Mouse (Mus musculus) erythroblast, embryonic 14.5 days (primary cell): ENCODE measurements around the gene Yif1a. TPM values are rescaled to one million over a fixed set of nuclear protein-coding genes. Genes with fewer than 3 reads are reported as not detected.
"Not testable (repeated sequence)": the region's sequence is repeated elsewhere in the genome, so short reads cannot be mapped to it uniquely, and the experiment has no call there.

Experiments used
- H3K27me3 ChIP-seq: 2 replicates; pipeline ENCODE4 v1.6.1; 2012; ENCODE audit warnings: inconsistent platforms; ENCODE audit not compliant: control insufficient read depth
- H3K36me3 ChIP-seq: 2 replicates; pipeline ENCODE4 v1.6.1; 2012; ENCODE audit warnings: mild to moderate bottlenecking, inconsistent platforms; ENCODE audit not compliant: control insufficient read depth
- H3K4me1 ChIP-seq: 2 replicates; pipeline ENCODE4 v1.6.1; 2012; ENCODE audit warnings: inconsistent platforms; ENCODE audit not compliant: control insufficient read depth
- H3K4me3 ChIP-seq: replicated peaks from 2 replicates; pipeline ENCODE3; 2012; ENCODE audit warnings: moderate library complexity, mild to moderate bottlenecking, inconsistent platforms
- H3K9me3 ChIP-seq: 2 replicates; pipeline ENCODE4 v1.6.1; 2012; ENCODE audit warnings: low read length, inconsistent platforms, mixed read lengths; ENCODE audit not compliant: control insufficient read depth
- GATA1 ChIP-seq: IDR thresholded peaks from 2 replicates; pipeline ENCODE4 v1.6.1; 2012; ENCODE audit warnings: low read length, inconsistent platforms, mixed read lengths
- TAL1 ChIP-seq: IDR thresholded peaks from 3 replicates; pipeline ENCODE4 v1.6.1; 2012; ENCODE audit warnings: low read length, inconsistent platforms, mixed read lengths
- polyA plus RNA-seq: library from polyadenylated mRNA; stranded (reverse); fragments of >175 nt; gene quantifications from 2 replicates; pipeline ENCODE4 v1.2.3, GENCODE M21; 2012

Gene Yif1a
- polyA plus RNA-seq, 1 experiment: 0.94 TPM

DNA sequence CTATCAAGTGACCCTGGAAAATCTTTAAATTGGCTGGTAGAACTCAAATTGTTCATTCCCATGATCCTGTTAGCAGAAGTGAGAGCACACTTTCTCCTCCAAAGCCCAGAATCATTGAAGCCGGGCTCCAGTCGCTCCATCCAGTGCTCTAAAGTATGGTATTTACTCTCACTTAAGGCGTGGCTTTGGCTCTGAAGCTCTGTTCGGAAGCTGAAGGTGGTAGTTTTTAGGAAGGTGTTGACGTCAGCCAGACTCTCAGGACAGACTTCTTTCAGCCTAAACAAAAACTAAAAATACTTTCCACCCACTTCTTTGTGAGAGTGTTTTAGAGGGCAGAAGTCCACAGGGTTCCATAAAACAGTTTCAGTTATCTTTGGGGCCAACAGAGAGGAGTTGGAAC lies 14.8 kb upstream of the Yif1a start:
- Histone ChIP-seq H3K4me3 (no peak overlapping the region), H3K9me3 (peaks cover 3% of the 10 kb centered on the region), H3K4me1 (peaks cover 49% of the 10 kb centered on the region), H3K27me3 (peaks cover 58% of the 10 kb centered on the region), H3K36me3 (no peaks in the 10 kb centered on the region)
- TF ChIP-seq TAL1 (no peak), GATA1 (no peak)

DNA sequence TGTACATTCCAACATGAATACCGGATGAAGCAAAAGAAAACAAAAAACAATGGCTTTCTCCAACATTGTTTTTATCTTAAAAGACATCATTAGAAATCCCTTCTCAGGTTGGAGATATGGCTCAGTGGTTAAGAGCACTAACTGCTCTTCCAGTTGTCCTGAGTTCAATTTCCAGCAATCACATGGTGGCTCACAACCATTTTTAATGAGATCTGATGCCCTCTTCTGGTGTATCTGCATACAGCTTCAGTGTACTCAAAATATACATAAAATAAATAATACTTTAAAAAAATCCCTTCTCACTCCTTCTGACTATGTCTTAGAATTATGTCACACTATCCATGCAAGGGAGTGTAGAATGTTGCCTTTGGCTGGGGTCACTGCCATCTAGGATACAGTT lies 9.1 kb upstream of the Yif1a start:
- H3K9me3 ChIP-seq: peaks cover 3% of the 10 kb centered on the region
- no peak overlapping the region for H3K4me3 ChIP-seq
- no peaks in the 10 kb centered on the region for H3K4me1 ChIP-seq
- TF ChIP-seq TAL1 (no peak), GATA1 (no peak)
- no peaks in the 10 kb centered on the region for H3K36me3 ChIP-seq
- peaks cover 72% of the 10 kb centered on the region for H3K27me3 ChIP-seq

DNA sequence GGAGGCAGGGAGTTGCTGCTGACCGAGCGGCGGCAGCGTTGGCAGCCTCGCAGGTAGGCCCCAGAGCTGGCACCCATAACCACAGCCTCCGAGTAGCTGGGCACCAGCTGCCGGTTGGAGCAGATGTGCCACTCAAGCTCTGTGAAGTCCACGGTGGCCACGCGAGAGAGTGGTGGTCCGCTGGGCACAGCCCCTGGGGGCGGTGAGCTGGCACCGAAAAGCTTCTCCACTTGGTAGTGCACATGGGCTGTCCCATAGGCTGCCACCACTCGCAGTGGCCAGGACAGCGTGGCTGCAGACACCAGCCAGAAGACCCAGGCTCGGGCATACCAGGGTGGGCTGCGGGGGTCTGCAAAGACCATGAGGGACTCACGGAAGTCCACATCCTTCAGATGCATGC lies 6.3 kb upstream of the Yif1a start:
- H3K9me3 ChIP-seq: peaks cover 4% of the 10 kb centered on the region; the same call in 1 of the 2 replicates
- H3K4me3 ChIP-seq: no peak overlapping the region
- H3K27me3 ChIP-seq: peaks cover 80% of the 10 kb centered on the region
- no peaks in the 10 kb centered on the region for H3K36me3 ChIP-seq
- TF ChIP-seq TAL1: no peak
- TF ChIP-seq GATA1: no peak
- peaks cover 15% of the 10 kb centered on the region for H3K4me1 ChIP-seq

DNA sequence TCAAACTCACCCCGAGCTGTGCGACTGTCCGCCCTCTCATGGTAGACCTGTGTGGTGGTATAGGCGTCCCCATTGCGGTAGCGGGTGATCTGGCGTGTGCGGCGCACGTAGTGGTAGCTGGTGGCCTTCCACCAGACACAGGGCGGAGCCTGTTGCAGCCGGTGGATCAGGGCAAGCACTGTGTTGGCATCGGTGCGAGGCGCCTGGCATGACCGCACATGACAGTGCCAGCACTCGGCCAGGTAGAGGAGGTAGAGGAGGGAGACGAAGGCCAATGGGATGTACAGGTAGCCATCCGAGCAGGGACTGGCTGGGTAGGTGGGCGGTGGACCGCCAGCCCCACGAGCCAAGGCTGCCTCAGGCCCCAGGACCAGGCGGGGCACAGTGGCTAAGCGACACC lies 5.7 kb upstream of the Yif1a start:
- H3K27me3 ChIP-seq: peaks cover 85% of the 10 kb centered on the region
- H3K4me1 ChIP-seq: peaks cover 21% of the 10 kb centered on the region
- no peak overlapping the region for H3K4me3 ChIP-seq
- TF ChIP-seq GATA1: no peak
- H3K36me3 ChIP-seq: no peaks in the 10 kb centered on the region
- H3K9me3 ChIP-seq: peaks cover 4% of the 10 kb centered on the region; the same call in 1 of the 2 replicates

DNA sequence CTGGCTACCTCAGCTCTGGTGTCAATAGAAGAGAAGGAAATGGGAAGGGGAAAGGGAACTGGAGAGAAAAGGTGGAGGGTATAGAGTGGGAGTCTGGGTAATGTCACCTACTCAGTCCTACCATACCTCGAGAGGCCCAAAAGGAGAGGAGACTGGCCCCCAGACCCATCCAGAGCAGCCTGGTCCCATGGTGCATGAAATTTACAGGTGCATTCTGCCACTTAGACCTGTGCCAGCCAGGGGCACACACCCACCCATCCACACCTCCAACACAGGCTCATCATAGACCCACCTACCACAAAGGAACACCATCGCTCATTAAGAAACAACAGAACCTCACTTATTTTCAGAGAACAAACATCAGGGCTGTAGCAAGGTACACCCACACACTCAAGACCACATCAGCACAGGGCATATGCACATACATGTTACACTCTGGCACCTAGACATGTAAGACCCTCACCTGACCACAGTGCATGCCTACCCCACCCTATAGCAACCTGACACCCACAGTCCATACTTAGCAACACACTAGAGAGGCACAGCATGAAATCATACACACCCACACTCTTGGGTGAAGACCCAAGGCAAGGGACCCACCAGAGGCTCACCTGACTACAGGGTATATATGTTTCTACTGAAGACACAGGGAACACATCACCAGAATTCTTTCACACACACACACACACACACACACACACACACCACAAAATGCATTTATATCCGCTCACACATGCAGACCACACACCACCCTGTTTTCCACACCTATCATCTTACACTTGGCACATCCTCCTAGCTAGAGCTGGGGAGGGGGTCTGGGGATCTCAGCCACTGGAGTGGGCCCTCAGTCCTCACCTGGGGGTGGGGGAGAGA lies 4.1 kb upstream of the Yif1a start:
- Histone ChIP-seq H3K27me3 (peaks cover 81% of the 10 kb centered on the region), H3K4me1 (peaks cover 35% of the 10 kb centered on the region), H3K36me3 (no peaks in the 10 kb centered on the region), H3K4me3 (no peak overlapping the region), H3K9me3 (peaks cover 4% of the 10 kb centered on the region; the same call in 1 of the 2 replicates)
- no peak for TF ChIP-seq TAL1
- no peak for TF ChIP-seq GATA1

DNA sequence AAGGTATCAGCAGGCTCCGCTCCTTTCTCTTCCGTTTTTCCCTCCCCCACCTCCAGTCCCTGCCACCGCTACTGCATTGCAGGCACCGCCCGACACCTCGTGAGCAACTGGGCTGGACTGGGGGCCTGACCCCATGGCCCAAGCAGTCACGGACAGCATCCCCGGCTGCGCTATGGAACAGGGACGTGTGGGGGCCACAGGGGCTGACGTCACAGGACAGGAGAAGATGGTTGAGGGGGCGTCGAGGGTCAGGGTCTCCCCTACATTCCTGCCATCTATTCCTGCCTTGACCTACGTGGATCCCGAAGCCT lies 3.5 kb upstream of the Yif1a start:
- Histone ChIP-seq H3K4me3 (peak overlapping the region; percentile 56), H3K27me3 (peaks cover 78% of the 10 kb centered on the region)
- TF ChIP-seq TAL1 (no peak), GATA1 (no peak)

DNA sequence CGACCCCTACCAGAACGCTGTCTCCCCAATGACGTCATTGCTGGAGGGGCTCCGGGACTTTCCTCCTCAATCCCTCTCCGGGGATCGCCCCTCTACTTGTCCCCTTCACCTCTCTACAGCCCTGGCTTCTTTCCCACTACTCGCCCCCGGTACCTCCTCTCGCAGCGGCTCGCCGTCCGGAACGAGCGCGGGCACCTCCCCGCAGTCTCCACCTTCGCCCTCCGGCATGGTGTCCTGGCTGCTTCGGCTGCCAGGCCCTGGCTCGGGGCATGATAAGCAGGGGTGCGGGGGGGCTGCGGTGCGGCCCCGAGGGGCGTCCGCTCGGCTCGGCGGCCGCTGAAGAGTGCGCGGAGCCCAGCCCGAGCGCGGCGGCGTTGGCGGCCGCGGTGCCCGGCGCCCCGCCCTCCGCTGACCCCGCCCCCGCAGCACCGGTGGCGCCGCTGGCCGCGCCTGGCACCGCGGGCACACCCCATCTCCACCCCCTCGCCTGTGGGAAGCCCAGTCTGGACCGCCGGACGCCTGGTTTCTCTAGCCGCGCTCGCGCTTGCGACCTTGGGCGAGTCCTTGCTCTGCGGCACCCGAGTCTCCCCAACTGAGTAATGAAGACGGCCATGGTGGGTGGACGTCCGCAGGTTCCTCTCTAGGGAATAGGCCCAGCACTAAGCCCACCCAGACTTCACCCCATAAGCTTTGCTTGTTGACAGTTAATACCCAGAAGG lies 3.0 kb upstream of the Yif1a start, which contains the start of gene Tmem151a:
Gene Tmem151a (minus strand): TSS at position 387 of the 719 bp plus-strand sequence.
- H3K27me3 ChIP-seq: peaks cover 72% of the 10 kb centered on the region
- H3K4me3 ChIP-seq: peak within 1 kb of the TSS; percentile 56
- peaks cover 42% of the 10 kb centered on the region for H3K4me1 ChIP-seq
- H3K9me3 ChIP-seq: peaks cover 4% of the 10 kb centered on the region; the same call in 1 of the 2 replicates
- TF ChIP-seq TAL1 (no peak), GATA1 (no peak)
- peaks cover 6% of the 10 kb centered on the region for H3K36me3 ChIP-seq

More for the DNA sequence above, 3.5 kb upstream of the Yif1a start:
- H3K9me3 ChIP-seq: peaks cover 4% of the 10 kb centered on the region; the same call in 1 of the 2 replicates
- peaks cover 4% of the 10 kb centered on the region for H3K36me3 ChIP-seq
- peaks cover 41% of the 10 kb centered on the region for H3K4me1 ChIP-seq

DNA sequence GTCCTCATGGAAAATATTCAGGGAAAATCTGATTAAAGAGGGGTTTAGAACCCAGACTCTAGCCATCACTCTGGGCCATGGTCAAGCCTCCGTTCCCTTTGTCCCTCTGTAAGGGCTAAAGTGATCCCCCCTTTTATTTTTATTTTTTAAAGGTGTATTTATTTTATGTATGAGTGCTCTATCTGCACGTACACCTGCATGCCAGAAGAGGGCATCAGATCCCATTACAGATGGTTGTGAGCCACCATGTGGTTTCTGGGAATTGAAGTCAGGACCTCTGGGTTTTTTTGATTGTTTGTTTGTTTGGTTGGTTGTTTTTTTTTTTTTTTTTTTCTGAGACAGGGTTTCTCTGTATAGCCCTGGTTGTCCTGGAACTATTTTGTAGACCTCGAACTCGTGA lies 1.8 kb upstream of the Yif1a start:
- not testable (repeated sequence) for H3K9me3 ChIP-seq, H3K4me3 ChIP-seq
- peaks cover 60% of the 10 kb centered on the region for H3K27me3 ChIP-seq
- peaks cover 42% of the 10 kb centered on the region for H3K4me1 ChIP-seq
- peaks cover 19% of the 10 kb centered on the region for H3K36me3 ChIP-seq

DNA sequence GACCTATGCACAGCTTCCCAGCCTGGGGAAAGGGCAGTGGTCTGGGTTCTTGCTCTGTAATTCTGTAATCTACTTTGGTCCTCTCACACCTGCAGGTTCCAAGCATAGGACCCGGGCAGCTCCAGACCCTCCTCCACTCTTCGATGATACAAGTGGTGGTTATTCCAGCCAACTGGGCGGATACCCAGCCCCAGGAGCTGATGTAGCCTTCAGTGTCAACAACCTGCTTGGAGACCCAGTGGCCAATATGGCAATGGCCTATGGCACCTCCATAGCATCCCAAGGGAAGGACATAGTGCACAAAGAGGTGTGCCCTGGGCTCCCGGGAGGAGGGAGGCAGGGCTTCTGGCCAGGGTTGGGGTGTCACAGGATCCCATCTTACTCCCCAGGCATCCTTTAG lies 986 bp downstream of the Yif1a start:
- H3K4me1 ChIP-seq: peaks cover 51% of the 10 kb centered on the region
- H3K9me3 ChIP-seq: peaks cover 4% of the 10 kb centered on the region; the same call in 1 of the 2 replicates
- peaks cover 33% of the 10 kb centered on the region for H3K27me3 ChIP-seq
- TF ChIP-seq GATA1 (no peak), TAL1 (no peak)
- peaks cover 39% of the 10 kb centered on the region for H3K36me3 ChIP-seq
- peak overlapping the region; percentile 76 for H3K4me3 ChIP-seq
